Mouse (Mus musculus): Measurements from ENCODE around the gene Pcbd1.

Pcbd1 gene

DNA sequence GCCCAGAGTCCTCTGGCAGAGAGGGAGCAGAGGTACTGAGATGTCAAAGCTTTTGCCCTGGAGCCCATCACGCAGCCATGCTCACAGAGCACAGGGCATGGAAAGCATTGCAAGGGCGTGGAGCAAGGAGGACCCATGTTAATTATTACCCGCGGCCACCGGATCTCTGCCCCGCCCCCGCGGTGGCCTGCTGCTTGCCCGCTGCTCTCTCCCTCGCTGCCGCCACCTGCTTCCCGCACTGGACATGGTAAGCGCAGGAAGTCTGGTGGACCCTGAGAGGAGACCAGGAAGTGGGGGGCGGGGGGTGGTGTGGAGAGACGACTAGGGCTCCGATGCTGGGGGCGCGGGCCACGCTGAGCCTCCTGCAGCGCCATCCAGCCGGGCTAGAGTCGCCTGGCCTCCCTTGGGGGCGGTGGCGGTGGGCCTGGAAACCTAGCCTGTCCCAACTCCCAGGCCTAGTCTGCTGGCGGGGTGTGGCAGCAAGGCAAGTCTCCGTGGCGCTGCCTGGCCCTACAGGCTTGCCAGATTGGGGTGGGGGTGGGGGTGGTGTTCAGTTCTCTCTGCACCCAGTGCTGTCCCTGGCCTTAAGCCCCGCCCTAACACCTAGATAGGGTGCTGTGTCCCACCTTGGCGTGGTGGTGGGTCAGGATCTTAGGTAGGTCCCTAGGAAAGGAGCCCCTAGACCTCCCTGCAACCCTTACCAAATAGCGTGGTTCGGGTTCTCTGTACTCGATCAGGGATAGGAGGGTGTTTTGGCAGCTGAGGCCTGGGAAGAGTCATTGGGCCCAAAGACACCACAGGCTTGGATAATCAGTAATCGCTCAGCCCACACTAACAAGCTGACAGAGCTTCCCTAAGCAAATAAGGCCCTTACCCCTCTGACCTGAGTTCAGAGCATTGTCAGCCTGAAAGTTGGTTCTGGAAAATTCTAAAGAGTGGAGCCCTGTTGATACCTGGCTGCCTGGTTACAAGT lies at the start of gene Pcbd1:
Pcbd1 (plus strand) TSS at position 162 of the 973 bp plus-strand sequence.
- DNase-seq (ENCODE audit: low read depth, low spot score) = no peak

DNA sequence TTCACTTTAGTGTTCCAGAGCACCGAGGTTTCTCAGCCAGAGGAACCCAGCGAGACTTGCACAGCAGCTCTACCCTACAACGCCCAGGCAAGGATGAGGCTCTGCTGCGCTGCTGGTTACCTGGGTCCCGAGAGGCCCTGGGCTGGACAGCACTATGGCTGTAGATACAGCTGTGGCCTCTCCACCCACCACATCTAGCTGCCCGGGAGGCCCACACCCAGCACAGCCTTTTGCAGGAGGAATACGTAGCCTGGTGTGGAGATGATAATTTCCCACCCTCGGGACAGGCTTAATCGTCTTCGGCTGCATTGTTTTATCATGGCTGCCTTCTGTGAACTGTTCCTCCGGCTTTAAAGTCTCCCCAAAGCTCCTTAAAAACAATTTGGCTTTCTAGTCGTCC lies 49.5 kb upstream of the Pcbd1 start:
- no peak for DNase-seq (ENCODE audit: low read depth, low spot score)

DNA sequence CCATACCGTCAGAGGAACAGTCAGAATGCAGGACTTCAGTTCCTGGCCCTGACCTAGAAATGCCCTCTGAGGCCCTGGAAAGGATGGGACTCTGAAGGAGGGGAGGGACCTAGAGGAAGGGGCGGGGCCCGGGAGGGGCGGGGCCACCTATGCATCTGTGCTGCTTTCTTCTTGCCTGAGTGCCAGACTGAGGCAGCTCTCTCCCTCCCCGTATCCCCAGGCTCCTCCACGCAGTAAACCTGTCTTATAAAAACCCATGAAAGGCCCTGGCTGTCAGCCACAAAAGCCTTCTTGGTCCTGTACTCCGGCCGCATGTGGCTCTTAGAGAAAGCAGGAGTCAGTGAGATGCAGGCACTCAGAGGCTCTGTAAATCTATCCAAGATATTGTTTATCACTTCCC lies 44.0 kb upstream of the Pcbd1 start:
- peak; percentile 30 for DNase-seq (ENCODE audit: low read depth, low spot score)

DNA sequence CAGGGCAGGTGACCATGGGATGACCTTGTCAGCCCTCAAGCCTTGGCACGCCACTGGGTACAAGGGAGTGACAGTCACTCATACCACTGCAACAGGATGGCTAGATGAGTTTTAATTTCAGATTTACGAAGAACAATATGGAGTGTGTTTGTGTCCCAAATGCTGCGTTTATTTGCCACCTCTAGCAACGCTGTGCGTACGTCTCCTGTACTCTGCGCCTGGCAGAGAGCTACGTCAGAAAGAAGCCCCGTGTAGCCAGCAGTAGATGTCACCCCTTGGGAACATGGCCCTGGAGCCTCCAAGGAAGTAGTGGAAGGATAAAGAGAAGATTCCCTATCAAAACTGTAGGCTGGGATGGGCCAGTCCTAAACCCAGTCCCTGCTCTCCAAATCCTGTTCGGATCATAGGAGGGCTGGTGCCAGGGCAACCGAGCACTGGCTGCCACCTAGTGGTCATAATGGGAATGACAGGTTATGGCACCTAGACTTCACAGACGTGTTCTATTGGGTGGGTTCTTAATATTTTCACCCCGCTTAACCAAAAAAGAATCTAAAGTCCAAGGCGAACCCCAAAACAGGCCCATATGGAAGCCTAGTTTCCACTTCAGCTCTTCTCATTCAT lies 37.0 kb upstream of the Pcbd1 start:
- DNase-seq (ENCODE audit: low read depth, low spot score) = peak; percentile 57

DNA sequence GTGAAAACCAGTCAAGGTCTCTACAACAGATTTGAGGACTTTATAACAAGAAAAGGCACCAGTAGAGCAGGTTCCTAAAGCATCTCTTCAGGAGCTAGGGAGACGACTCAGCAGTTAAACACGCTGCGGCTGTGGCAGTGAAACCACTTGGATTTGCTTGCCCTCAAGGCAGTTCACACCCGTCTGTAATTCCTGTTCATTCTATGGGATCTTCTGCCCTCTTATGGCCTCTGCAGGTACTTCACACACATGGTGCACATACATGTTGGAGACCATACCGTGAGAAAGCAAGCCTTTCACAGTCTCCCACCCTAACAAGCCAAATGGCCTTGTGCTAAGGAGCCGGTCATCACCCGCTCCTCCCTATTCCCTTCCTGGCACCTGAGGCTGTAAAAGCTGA lies 32.5 kb upstream of the Pcbd1 start:
- DNase-seq (ENCODE audit: low read depth, low spot score) = no peak

DNA sequence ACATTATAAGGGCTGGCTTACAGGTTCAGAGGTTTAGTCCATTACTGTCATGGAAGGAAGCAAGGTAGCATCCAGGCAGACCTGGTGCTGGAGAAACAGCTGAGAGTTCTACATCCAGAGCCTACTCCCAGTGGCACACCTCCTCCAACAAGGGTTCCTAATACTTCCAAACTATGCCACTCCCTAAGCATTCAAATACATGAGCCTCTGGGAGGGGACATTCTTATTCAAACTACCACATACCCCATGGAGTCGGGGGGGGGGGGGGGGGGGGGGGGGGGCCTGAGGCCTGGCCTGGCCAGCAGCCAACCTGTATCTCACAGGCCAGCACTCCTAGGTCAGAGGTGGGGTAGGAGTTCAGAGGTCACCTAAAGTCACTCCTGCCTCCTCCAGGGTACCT lies 30.0 kb upstream of the Pcbd1 start:
- no peak for DNase-seq (ENCODE audit: low read depth, low spot score)

DNA sequence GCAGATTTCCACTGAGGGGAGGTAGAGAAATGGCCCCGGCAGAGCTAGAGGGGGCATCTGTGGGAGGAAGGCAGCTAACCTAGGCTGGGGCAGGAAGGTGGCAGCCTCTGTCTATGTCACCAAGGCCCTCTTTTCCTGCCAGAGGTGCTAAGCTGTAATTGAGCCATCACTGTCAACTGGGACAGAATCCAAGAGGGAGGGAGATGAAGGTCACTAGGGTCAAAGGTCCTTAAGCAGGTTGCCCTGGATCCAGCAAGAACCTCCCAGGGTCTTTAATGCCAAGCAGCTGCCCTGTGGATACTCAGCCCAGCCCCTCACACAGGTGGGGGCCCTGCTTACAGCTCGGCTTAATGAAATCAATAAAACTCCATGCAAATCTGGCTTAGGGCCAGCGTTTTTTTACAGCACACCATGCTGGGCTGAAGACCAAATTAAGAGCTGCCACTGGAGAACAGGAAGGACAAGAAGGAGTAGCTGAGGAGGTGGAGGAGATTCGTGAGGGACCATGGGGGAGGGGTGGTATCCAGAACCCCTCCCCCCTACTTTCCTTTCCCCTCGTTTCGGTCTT lies 29.5 kb upstream of the Pcbd1 start:
- DNase-seq (ENCODE audit: low read depth, low spot score) = no peak

DNA sequence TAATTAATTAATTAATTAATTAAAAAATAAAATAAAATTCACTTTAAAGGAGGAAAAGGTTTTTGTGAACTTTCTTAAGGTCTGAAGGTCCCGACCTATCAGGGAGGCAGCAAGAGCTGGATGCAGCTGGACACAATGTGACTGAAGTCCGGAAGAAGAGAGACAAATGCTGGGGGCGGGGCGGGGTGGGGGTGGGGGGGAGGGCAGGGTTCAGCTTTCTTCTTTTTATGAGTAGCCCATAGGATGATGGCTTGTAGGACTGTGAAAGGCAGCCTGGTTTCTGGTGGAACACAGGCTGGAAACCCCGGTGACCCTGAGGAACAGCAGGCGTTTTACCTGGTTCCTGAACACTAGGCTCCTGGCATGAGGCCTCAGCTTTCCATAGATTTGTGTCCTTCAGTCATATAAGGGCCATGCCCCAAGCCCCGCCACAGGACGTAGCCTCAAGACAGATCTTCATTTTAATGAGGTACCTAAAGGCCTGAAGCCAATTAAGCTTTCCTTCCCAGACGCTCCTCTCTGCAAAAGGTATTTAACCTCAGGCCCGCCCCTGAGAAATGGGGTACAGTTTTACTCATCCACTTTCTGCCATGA lies 25.8 kb upstream of the Pcbd1 start:
- no peak for DNase-seq (ENCODE audit: low read depth, low spot score)

DNA sequence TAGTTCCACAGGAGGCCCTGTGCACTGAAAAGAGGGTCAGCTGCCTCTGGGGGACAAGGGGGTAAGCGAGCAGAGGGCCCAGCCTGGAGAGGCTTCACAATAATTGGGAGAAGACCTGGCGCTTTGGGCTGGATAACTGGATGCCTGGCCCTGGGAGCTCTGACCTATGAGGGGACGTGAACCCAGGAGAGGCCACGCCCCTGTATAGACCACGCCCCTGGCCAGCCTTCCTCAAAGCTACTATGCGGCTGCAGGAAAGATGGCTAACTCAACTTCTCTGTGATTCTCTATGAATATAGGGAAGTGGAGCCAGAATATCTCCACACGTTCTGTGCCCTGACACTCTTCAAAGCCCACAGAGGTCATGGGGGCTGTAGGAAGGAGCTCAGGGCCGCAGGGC lies 24.5 kb upstream of the Pcbd1 start:
- DNase-seq (ENCODE audit: low read depth, low spot score) = peak; percentile 21

DNA sequence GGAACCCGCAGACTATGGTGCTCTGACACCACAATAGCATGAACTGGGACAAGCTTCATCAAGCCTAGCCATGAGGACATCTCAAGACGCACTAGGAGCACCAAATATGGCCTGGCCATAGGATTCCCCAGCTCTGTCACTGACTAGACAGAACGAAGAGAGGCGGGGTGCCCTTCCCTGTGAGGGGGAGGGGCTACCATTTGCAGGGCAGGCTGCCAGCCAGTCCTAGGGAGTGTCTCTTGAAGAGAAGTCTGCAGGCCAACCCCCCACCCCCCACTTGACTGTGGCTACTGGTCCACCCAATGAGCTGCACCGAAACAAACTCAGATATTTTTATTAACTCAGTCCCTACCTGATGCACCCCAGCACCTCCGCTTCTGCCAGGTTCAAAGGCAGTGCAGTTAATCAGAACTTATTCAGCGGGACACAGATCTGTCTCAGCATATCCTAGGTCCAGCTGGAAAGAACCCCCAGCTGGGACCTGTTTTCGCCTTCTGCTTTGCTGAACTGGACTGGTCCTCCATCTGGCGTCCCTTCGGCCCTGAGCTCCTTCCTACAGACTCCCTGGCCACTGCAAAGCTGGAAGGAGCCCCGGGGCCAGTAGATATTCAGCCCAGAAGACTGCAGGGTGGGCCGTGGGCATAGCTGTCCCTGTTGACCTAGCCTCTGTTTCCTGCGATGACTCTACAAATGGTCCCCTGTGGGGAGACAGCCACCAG lies 23.7 kb upstream of the Pcbd1 start:
- DNase-seq (ENCODE audit: low read depth, low spot score) = no peak

DNA sequence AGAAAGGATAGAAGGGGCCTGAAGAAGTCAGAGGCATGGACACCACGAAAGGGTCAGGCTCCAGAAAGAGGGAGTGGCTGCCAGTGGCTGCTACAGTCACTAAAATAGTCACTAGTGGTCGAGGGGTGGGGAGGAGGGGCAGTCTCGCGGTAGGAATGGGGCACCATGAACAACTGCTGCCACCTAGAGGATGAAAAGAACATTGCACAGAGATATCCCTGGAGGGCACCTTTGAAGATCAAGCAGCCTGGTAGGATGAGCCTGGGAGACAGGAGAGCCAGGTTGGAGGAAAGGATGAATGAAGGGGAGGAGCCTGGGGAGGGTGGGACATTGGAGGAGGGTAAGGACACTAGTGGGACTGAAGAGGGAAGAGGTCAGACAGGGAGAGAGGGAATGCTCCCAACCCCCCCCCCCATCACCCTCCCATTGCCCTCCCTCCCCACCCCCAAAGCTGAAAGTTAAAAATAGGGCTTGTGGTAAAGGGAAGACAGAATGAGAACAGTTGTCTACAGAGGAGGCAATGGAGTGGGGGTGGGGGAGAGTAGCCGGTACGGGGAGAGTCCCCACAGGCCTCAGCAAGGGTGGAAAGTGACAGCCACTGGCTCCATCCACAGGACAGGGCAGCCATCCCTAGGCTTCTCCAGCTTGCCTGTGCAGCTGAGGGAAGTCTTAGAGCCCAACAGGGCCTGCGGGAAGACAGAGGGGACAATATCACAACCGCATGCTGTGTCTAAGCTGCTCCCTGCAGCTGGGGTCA lies 20.5 kb upstream of the Pcbd1 start:
- DNase-seq (ENCODE audit: low read depth, low spot score) = peak; percentile 57

DNA sequence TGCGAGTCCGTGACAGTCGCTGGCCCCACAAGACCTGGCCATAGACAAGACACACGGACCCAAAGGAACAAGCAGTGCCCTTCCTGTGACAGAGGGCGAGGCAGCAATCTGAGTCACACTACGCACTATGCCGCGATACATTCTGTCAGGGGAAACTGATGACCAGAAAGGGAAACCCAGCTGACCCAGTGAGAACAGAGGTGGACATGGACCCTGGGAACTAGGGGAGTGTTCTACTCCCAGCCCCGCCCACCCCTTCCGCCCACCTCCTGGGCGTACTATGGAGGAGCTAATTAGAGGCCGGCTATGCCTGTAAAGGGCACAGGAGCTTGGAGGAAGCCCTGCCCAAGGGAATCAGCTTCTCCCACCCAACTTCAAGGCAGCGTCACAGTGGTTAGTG lies 19.9 kb upstream of the Pcbd1 start:
- DNase-seq (ENCODE audit: low read depth, low spot score) = no peak

DNA sequence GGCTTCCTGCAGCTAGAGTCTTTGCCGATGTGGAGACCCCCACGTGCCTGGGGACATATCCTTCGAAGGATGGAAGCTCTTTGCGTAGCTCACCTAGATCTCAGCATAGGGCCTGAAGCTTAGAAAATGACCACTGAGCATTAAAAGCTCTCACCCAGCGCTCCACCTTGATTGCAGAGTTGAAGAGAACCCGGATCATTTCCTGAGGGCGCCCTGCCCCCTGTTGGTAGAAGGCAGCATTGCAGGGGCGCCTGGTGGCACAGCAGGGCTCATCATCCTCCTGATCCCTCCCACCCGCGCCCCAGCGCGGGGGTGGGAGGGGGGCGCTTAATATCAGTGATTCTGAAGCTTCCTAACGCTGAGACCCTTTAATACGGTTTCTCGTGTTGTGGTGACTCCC lies 16.8 kb upstream of the Pcbd1 start:
- peak; percentile 61 for DNase-seq (ENCODE audit: low read depth, low spot score)

DNA sequence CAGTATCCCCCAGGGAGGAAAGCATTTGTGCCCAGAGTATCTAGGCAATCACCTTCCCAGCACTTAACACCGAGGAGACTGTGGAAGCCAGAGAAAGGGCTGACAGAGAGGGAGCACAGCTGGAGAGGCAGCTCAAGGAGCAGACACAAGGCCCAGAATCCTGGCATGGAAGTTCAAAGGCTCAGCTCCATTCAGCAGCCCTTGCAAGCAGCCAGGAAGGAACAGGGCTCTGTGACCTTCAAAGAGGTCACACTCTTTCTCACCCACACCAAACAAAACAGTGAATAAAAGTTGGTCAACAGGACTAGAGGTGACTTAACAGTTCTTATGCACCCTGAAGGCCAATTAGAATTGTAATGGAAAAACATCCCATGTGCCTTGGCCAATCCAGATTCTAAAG lies 14.5 kb upstream of the Pcbd1 start:
- no peak for DNase-seq (ENCODE audit: low read depth, low spot score)

DNA sequence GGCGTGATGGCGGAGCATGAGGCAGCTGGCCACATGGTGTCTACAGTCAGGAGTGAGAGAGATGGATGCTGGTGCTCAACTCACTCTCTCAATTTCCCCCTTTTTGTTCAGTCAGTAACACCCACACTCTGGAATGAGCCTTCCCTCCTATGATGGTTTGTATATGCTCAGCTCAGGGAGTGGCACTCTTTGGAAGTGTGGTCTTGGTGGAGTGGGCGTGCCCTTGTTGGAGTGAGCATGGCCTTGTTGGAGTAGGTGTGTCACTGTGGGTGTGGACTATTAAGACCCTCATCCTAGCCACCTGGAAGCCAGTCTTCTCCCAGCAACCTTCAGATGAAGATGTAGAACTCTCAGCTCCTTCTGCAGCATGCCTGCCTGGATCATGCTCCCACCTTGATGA lies 13.5 kb upstream of the Pcbd1 start:
- no peak for DNase-seq (ENCODE audit: low read depth, low spot score)

DNA sequence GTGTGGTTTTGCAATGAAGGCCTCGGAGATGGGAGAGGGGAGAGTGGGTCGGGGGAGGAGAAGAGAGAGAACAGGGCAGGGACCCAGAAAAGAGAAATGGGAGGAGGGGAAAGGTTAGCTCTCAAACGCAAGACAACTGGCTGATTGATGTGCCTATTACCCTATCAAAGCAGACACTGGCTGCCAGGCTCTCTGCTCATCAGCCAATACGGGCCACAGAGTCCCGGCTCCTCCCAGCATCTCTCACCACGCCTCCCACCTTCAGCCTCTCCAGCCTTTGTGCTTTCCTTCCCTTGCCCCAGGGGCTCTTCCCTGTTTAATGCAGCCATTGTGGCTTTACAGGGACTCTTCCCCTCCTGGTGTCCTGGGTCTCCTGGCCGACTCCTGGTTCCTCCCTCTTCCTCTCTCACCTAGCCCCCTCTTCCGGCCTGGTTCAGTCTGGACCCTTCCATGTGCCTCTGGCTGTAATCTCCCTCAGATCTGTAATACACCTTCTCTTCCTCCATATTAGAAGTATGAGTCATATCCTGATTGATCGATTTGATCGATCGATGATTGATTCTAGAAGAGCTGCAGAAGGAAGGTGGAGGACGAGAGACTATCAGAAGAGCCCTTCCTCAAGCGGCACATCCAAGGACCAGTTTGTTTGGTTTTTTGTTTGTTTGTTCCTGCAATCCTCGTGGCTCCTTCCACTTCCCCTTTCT lies 8.8 kb upstream of the Pcbd1 start:
- DNase-seq (ENCODE audit: low read depth, low spot score) = peak; percentile 74

DNA sequence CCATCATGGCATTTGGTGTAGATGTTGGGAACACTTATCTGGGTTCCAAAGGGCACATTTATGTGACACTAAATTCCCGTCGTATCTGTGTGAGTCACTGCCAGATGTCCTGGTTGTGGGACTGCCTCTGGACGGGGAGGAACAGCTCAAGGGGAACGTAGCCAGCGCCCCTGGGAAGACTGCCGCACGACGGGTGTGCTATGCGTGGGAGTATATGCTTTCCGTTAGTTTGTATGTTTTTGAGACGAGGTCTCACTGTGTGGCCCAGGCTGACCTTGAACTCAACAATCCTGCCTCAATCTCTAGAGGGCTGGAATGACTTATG lies 8.2 kb upstream of the Pcbd1 start:
- no peak for DNase-seq (ENCODE audit: low read depth, low spot score)

DNA sequence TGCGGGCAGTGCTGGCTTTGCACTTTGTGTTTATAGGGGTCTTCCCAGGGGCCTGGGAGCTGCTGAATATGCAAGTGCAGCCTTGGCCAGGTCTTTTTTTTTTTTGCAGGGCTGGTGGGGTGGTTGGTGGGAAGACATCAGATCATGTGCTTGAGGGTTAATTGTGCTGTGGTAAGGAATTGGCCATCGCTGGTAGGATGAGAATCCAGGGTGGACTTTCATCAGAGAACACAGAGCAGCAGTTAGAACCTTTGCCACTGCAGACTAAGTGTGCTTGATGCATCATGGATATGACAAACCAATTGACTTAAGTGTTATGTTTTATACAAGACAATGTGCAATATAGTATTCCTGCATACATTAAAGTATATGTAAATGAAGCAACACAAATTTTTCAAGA lies 3.8 kb upstream of the Pcbd1 start:
- no peak for DNase-seq (ENCODE audit: low read depth, low spot score)

DNA sequence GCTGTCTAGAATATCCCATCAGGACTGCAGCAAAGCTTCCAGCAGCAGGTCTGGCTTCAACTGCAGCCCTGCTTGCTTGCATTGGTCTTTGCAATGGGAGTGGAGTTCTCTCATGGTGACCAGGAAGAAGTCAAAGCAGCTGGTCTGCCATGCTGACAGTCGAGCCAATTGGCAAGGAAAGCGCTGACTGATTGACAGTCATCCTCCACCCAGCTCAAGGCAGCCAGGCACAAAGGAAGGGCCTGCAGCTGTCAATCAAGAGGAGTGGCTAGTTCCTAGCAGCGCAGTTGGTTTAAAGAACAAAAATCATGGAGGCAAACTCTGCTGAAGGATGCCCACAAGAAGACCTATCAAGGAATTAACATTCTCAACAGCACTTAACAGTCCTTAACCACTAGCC lies 2.6 kb upstream of the Pcbd1 start:
- no peak for DNase-seq (ENCODE audit: low read depth, low spot score)

DNA sequence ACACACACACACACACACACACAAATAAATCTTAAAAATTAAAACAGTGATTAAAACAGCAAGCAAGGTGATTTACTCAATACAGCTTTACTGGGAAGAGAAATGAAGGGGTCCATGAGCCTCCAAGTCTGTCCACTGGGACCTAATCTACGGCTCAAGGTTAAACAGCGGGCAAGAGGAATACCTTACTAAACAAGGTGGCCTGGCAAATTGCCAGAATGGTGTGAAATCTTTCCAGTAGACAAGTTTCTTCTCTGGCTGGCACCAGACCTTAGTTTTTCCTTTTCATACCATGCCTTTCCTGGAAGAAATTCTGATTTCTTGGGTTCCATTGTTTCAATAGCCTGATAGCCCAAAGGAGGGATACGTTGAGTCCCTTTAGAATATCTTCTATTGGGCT lies 663 bp upstream of the Pcbd1 start:
- DNase-seq (ENCODE audit: low read depth, low spot score) = no peak

DNA sequence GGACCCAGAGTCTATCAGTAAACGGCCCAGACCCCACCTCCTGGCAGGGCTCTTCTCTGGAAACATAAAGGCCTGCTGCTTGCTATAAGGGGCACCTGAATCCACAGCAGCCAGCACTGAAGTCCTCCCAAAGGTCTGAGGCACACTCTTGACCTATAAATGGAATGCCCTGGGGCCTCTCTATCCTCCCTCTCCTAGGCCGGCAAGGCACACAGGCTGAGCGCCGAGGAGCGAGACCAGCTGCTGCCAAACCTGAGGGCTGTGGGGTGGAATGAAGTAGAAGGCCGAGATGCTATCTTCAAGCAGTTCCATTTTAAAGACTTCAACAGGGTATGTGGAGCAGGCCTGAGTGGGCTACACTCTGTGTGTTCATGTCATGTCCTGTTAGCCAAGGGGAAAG lies 2.7 kb downstream of the Pcbd1 start:
- DNase-seq (ENCODE audit: low read depth, low spot score) = no peak

Measured in A20 (cell line).